Mouse (Mus musculus): ENCODE data around the gene Wfdc3.

Wfdc3 gene

DNA sequence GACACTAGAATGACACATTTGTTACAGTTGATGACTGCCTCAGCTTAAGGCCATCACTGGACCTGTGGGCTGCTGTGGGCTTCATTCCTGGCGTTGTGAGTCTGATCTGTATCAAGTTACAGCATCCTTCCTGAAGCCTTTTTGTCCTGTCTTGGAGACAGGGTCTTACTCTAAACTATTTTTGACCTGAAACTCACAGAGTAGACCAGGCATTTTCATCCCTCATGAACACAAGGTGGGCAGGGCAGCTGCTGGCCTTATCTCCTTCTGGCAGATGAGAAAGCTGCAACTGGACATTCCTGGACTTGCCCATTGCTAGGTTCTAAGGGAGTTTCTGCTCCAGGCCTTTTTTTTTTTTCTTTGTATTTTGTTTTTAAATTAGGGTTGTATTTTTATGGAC lies 13.0 kb upstream of the Wfdc3 start:
- peaks cover 100% of the 10 kb centered on the region for H3K36me3 ChIP-seq (ENCODE audit: insufficient read depth, low read length)
- peaks cover 60% of the 10 kb centered on the region for H3K4me1 ChIP-seq (replicated peaks; ENCODE audit: low read depth, low read length)
- no peaks in the 10 kb centered on the region for H3K27me3 ChIP-seq (ENCODE audit: insufficient read depth, low read length)
- TF ChIP-seq NANOG (IDR thresholded peaks at IDR 0.05; ENCODE audit: borderline replicate concordance, low read length) (no peak), POU5F1 (IDR thresholded peaks at IDR 0.05; ENCODE audit: borderline replicate concordance, low read length) (no peak), CTCF (conservative IDR thresholded peaks at IDR 0.05; ENCODE audit: low read length) (no peak)
- no peak overlapping the region for H3K4me3 ChIP-seq (replicated peaks; ENCODE audit: low read length)
- no peaks in the 10 kb centered on the region for H3K9me3 ChIP-seq (ENCODE audit: low read length)

DNA sequence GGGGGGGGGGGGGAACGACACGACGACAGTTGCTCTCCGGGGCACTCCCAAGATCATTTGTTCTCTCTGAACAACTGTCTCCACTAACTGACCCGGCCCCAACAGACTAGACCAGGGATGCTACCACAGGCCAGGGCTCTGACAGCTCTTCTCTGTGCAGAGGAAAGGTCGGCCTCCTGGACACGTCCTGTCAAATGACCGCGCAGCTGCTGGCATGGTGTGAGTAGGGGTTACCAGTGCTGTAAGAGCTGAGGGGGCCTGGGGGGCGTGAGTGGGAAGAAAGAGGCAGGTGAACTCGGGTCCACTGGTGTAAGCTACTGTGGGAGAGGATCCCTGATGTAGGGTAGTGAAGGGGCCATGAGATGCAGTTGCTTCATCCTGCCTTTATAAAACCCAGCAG lies 12.1 kb upstream of the Wfdc3 start:
- H3K27me3 ChIP-seq (ENCODE audit: insufficient read depth, low read length), result no peaks in the 10 kb centered on the region
- no peak for TF ChIP-seq POU5F1 (IDR thresholded peaks at IDR 0.05; ENCODE audit: borderline replicate concordance, low read length)
- TF ChIP-seq CTCF (conservative IDR thresholded peaks at IDR 0.05; ENCODE audit: low read length), result no peak
- no peak for TF ChIP-seq NANOG (IDR thresholded peaks at IDR 0.05; ENCODE audit: borderline replicate concordance, low read length)
- H3K36me3 ChIP-seq (ENCODE audit: insufficient read depth, low read length), result peaks cover 100% of the 10 kb centered on the region
- peaks cover 52% of the 10 kb centered on the region for H3K4me1 ChIP-seq (replicated peaks; ENCODE audit: low read depth, low read length)
- H3K9me3 ChIP-seq (ENCODE audit: low read length), result no peaks in the 10 kb centered on the region
- H3K4me3 ChIP-seq (replicated peaks; ENCODE audit: low read length), result no peak overlapping the region

DNA sequence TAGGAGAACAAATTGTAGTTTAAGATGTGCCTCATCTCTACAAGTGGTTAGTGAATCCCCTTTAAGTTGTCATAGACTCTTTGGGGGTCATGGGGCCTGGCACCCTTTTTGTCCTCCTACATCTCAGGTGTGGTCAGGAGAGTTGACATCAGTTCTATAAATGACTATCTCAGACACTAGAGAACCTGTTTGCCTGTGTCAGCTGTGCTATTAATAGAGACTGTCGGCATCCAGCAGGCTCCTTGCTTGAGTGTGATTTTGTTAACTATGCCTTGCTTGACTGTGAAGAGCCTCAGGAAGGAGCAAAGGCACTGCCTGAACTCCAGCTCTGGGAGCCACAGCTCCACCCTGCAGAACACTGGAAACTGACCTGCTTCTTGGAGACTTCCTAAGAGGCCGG lies 9.1 kb upstream of the Wfdc3 start:
- no peaks in the 10 kb centered on the region for H3K9me3 ChIP-seq (ENCODE audit: low read length)
- no peak overlapping the region for H3K4me3 ChIP-seq (replicated peaks; ENCODE audit: low read length)
- no peaks in the 10 kb centered on the region for H3K27me3 ChIP-seq (ENCODE audit: insufficient read depth, low read length)
- no peak for TF ChIP-seq POU5F1 (IDR thresholded peaks at IDR 0.05; ENCODE audit: borderline replicate concordance, low read length)
- no peak for TF ChIP-seq NANOG (IDR thresholded peaks at IDR 0.05; ENCODE audit: borderline replicate concordance, low read length)
- TF ChIP-seq CTCF (conservative IDR thresholded peaks at IDR 0.05; ENCODE audit: low read length), result no peak
- H3K4me1 ChIP-seq (replicated peaks; ENCODE audit: low read depth, low read length), result peaks cover 31% of the 10 kb centered on the region
- H3K36me3 ChIP-seq (ENCODE audit: insufficient read depth, low read length), result peaks cover 100% of the 10 kb centered on the region

DNA sequence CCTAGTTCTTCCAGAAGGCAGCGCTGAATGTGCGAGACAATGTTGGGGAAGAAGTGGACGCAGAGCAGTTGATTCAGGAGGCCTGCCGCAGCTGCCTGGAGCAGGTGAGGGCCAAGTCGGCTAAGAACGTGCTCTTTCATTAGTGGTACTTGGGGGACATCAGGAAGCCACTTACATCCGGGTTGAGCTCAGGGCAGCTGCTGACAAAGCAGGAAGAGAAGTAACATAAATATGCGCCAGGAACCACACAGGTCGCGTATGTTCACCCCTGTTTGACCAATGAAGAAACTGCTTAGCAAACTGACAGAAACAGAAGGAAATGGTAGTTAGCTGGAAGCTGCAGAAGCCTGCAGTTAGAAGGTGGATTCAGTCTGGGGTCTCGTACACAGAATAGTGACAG lies 8.4 kb upstream of the Wfdc3 start:
- TF ChIP-seq NANOG (IDR thresholded peaks at IDR 0.05; ENCODE audit: borderline replicate concordance, low read length) (no peak), CTCF (conservative IDR thresholded peaks at IDR 0.05; ENCODE audit: low read length) (no peak), POU5F1 (IDR thresholded peaks at IDR 0.05; ENCODE audit: borderline replicate concordance, low read length) (no peak)
- Histone ChIP-seq H3K36me3 (ENCODE audit: insufficient read depth, low read length) (peaks cover 100% of the 10 kb centered on the region), H3K9me3 (ENCODE audit: low read length) (no peaks in the 10 kb centered on the region), H3K4me1 (replicated peaks; ENCODE audit: low read depth, low read length) (peaks cover 31% of the 10 kb centered on the region), H3K4me3 (replicated peaks; ENCODE audit: low read length) (no peak overlapping the region), H3K27me3 (ENCODE audit: insufficient read depth, low read length) (no peaks in the 10 kb centered on the region)

- Histone ChIP-seq H3K9me3 (ENCODE audit: low read length) (no peaks in the 10 kb centered on the region), H3K27me3 (ENCODE audit: insufficient read depth, low read length) (no peaks in the 10 kb centered on the region), H3K36me3 (ENCODE audit: insufficient read depth, low read length) (peaks cover 100% of the 10 kb centered on the region), H3K4me1 (replicated peaks; ENCODE audit: low read depth, low read length) (peaks cover 34% of the 10 kb centered on the region), H3K4me3 (replicated peaks; ENCODE audit: low read length) (no peak overlapping the region)
- TF ChIP-seq POU5F1 (IDR thresholded peaks at IDR 0.05; ENCODE audit: borderline replicate concordance, low read length) (no peak), CTCF (conservative IDR thresholded peaks at IDR 0.05; ENCODE audit: low read length) (no peak), NANOG (IDR thresholded peaks at IDR 0.05; ENCODE audit: borderline replicate concordance, low read length) (no peak)
Measured at GRCm38 (mm10) chr2:164752454-164752853, 6.7 kb upstream of the Wfdc3 start.

GRCm38 (mm10) chr2:164748991-164749390 lies 3.3 kb upstream of the Wfdc3 start:
- Histone ChIP-seq H3K9me3 (ENCODE audit: low read length) (no peaks in the 10 kb centered on the region), H3K27me3 (ENCODE audit: insufficient read depth, low read length) (peaks cover 8% of the 10 kb centered on the region), H3K4me3 (replicated peaks; ENCODE audit: low read length) (no peak overlapping the region), H3K36me3 (ENCODE audit: insufficient read depth, low read length) (peaks cover 68% of the 10 kb centered on the region), H3K4me1 (replicated peaks; ENCODE audit: low read depth, low read length) (peaks cover 36% of the 10 kb centered on the region)
- no peak for TF ChIP-seq CTCF (conservative IDR thresholded peaks at IDR 0.05; ENCODE audit: low read length)
- TF ChIP-seq NANOG (IDR thresholded peaks at IDR 0.05; ENCODE audit: borderline replicate concordance, low read length), result no peak
- TF ChIP-seq POU5F1 (IDR thresholded peaks at IDR 0.05; ENCODE audit: borderline replicate concordance, low read length), result no peak

- no peaks in the 10 kb centered on the region for H3K9me3 ChIP-seq (ENCODE audit: low read length)
- no peak overlapping the region for H3K4me3 ChIP-seq (replicated peaks; ENCODE audit: low read length)
- H3K36me3 ChIP-seq (ENCODE audit: insufficient read depth, low read length), result peaks cover 60% of the 10 kb centered on the region
- H3K4me1 ChIP-seq (replicated peaks; ENCODE audit: low read depth, low read length), result peaks cover 36% of the 10 kb centered on the region
- TF ChIP-seq CTCF (conservative IDR thresholded peaks at IDR 0.05; ENCODE audit: low read length) (no peak), POU5F1 (IDR thresholded peaks at IDR 0.05; ENCODE audit: borderline replicate concordance, low read length) (no peak), NANOG (IDR thresholded peaks at IDR 0.05; ENCODE audit: borderline replicate concordance, low read length) (no peak)
- peaks cover 16% of the 10 kb centered on the region for H3K27me3 ChIP-seq (ENCODE audit: insufficient read depth, low read length)
Measured at GRCm38 (mm10) chr2:164748191-164748590, 2.5 kb upstream of the Wfdc3 start.

GRCm38 (mm10) chr2:164746693-164747092 lies 962 bp upstream of the Wfdc3 start:
- no peaks in the 10 kb centered on the region for H3K9me3 ChIP-seq (ENCODE audit: low read length)
- H3K27me3 ChIP-seq (ENCODE audit: insufficient read depth, low read length), result peaks cover 28% of the 10 kb centered on the region
- peaks cover 33% of the 10 kb centered on the region for H3K4me1 ChIP-seq (replicated peaks; ENCODE audit: low read depth, low read length)
- peaks cover 45% of the 10 kb centered on the region for H3K36me3 ChIP-seq (ENCODE audit: insufficient read depth, low read length)
- TF ChIP-seq NANOG (IDR thresholded peaks at IDR 0.05; ENCODE audit: borderline replicate concordance, low read length) (no peak), CTCF (conservative IDR thresholded peaks at IDR 0.05; ENCODE audit: low read length) (no peak), POU5F1 (IDR thresholded peaks at IDR 0.05; ENCODE audit: borderline replicate concordance, low read length) (no peak)
- peak overlapping the region; percentile 90 for H3K4me3 ChIP-seq (replicated peaks; ENCODE audit: low read length)

GRCm38 (mm10) chr2:164744987-164745386 lies 744 bp downstream of the Wfdc3 start:
- H3K9me3 ChIP-seq (ENCODE audit: low read length), result no peaks in the 10 kb centered on the region
- peak overlapping the region; percentile 90 for H3K4me3 ChIP-seq (replicated peaks; ENCODE audit: low read length)
- peaks cover 32% of the 10 kb centered on the region for H3K27me3 ChIP-seq (ENCODE audit: insufficient read depth, low read length)
- peaks cover 29% of the 10 kb centered on the region for H3K4me1 ChIP-seq (replicated peaks; ENCODE audit: low read depth, low read length)
- TF ChIP-seq POU5F1 (IDR thresholded peaks at IDR 0.05; ENCODE audit: borderline replicate concordance, low read length), result no peak
- TF ChIP-seq CTCF (conservative IDR thresholded peaks at IDR 0.05; ENCODE audit: low read length), result no peak
- no peak for TF ChIP-seq NANOG (IDR thresholded peaks at IDR 0.05; ENCODE audit: borderline replicate concordance, low read length)
- peaks cover 28% of the 10 kb centered on the region for H3K36me3 ChIP-seq (ENCODE audit: insufficient read depth, low read length)

Measured in E14TG2a.4 (cell line).